Mouse (Mus musculus): ENCODE measurements around the gene Fam53b. TPM values are rescaled to one million over a fixed set of nuclear protein-coding genes. Genes with fewer than 3 reads are reported as not detected.
A peak's percentile ranks its signal among the peaks of the same experiment; 100 is the strongest.

The Fam53b gene
- total RNA-seq, 1 experiment from 2014 or later, result 15.6 TPM

- ATAC-seq (replicated peaks in 1 of 2; ENCODE audit: insufficient read depth in 1 of 2, low FRiP score in 2 of 2, low TSS enrichment in 1 of 2, low read depth in 1 of 2, poor library complexity in 2 of 2, severe bottlenecking in 2 of 2), result no peak
These were observed 36.6 kb downstream of the Fam53b start for GRCm38 (mm10) chr7:132777117-132777516.

GRCm38 (mm10) chr7:132776338-132777111 is 37.2 kb downstream of the Fam53b start:
- ATAC-seq (replicated peaks in 1 of 2; ENCODE audit: insufficient read depth in 1 of 2, low FRiP score in 2 of 2, low TSS enrichment in 1 of 2, low read depth in 1 of 2, poor library complexity in 2 of 2, severe bottlenecking in 2 of 2), result no peak

- ATAC-seq (replicated peaks in 1 of 2; ENCODE audit: insufficient read depth in 1 of 2, low FRiP score in 2 of 2, low TSS enrichment in 1 of 2, low read depth in 1 of 2, poor library complexity in 2 of 2, severe bottlenecking in 2 of 2), result no peak
These were observed 37.8 kb downstream of the Fam53b start for GRCm38 (mm10) chr7:132775922-132776321.

GRCm38 (mm10) chr7:132775333-132775732 is 38.4 kb downstream of the Fam53b start:
- no peak for ATAC-seq (replicated peaks in 1 of 2; ENCODE audit: insufficient read depth in 1 of 2, low FRiP score in 2 of 2, low TSS enrichment in 1 of 2, low read depth in 1 of 2, poor library complexity in 2 of 2, severe bottlenecking in 2 of 2)

- ATAC-seq (replicated peaks in 1 of 2; ENCODE audit: insufficient read depth in 1 of 2, low FRiP score in 2 of 2, low TSS enrichment in 1 of 2, low read depth in 1 of 2, poor library complexity in 2 of 2, severe bottlenecking in 2 of 2), result no peak
These were observed 40.5 kb downstream of the Fam53b start for GRCm38 (mm10) chr7:132773011-132773705.

GRCm38 (mm10) chr7:132772440-132772839 is 41.2 kb downstream of the Fam53b start:
- ATAC-seq (replicated peaks in 1 of 2; ENCODE audit: insufficient read depth in 1 of 2, low FRiP score in 2 of 2, low TSS enrichment in 1 of 2, low read depth in 1 of 2, poor library complexity in 2 of 2, severe bottlenecking in 2 of 2), result peak in 1 of 2 experiments; percentile 27; a peak in 1 of 4 replicates

GRCm38 (mm10) chr7:132768498-132769344 is 45.0 kb downstream of the Fam53b start:
- ATAC-seq (replicated peaks in 1 of 2; ENCODE audit: insufficient read depth in 1 of 2, low FRiP score in 2 of 2, low TSS enrichment in 1 of 2, low read depth in 1 of 2, poor library complexity in 2 of 2, severe bottlenecking in 2 of 2), result no peak

GRCm38 (mm10) chr7:132767999-132768370 is 45.7 kb downstream of the Fam53b start:
- no peak for ATAC-seq (replicated peaks in 1 of 2; ENCODE audit: insufficient read depth in 1 of 2, low FRiP score in 2 of 2, low TSS enrichment in 1 of 2, low read depth in 1 of 2, poor library complexity in 2 of 2, severe bottlenecking in 2 of 2)

GRCm38 (mm10) chr7:132767233-132767998 is 46.3 kb downstream of the Fam53b start:
- no peak for ATAC-seq (replicated peaks in 1 of 2; ENCODE audit: insufficient read depth in 1 of 2, low FRiP score in 2 of 2, low TSS enrichment in 1 of 2, low read depth in 1 of 2, poor library complexity in 2 of 2, severe bottlenecking in 2 of 2)

GRCm38 (mm10) chr7:132766235-132766871 is 47.3 kb downstream of the Fam53b start:
- no peak for ATAC-seq (replicated peaks in 1 of 2; ENCODE audit: insufficient read depth in 1 of 2, low FRiP score in 2 of 2, low TSS enrichment in 1 of 2, low read depth in 1 of 2, poor library complexity in 2 of 2, severe bottlenecking in 2 of 2)

GRCm38 (mm10) chr7:132765629-132766186 is 48.0 kb downstream of the Fam53b start:
- ATAC-seq (replicated peaks in 1 of 2; ENCODE audit: insufficient read depth in 1 of 2, low FRiP score in 2 of 2, low TSS enrichment in 1 of 2, low read depth in 1 of 2, poor library complexity in 2 of 2, severe bottlenecking in 2 of 2), result no peak

GRCm38 (mm10) chr7:132764896-132765491 is 48.7 kb downstream of the Fam53b start:
- no peak for ATAC-seq (replicated peaks in 1 of 2; ENCODE audit: insufficient read depth in 1 of 2, low FRiP score in 2 of 2, low TSS enrichment in 1 of 2, low read depth in 1 of 2, poor library complexity in 2 of 2, severe bottlenecking in 2 of 2)

- no peak for ATAC-seq (replicated peaks in 1 of 2; ENCODE audit: insufficient read depth in 1 of 2, low FRiP score in 2 of 2, low TSS enrichment in 1 of 2, low read depth in 1 of 2, poor library complexity in 2 of 2, severe bottlenecking in 2 of 2)
These were observed 49.4 kb downstream of the Fam53b start for GRCm38 (mm10) chr7:132764314-132764713.

- no peak for ATAC-seq (replicated peaks in 1 of 2; ENCODE audit: insufficient read depth in 1 of 2, low FRiP score in 2 of 2, low TSS enrichment in 1 of 2, low read depth in 1 of 2, poor library complexity in 2 of 2, severe bottlenecking in 2 of 2)
These were observed 49.8 kb downstream of the Fam53b start for GRCm38 (mm10) chr7:132763911-132764310.

GRCm38 (mm10) chr7:132763351-132763750 is 50.3 kb downstream of the Fam53b start:
- ATAC-seq (replicated peaks in 1 of 2; ENCODE audit: insufficient read depth in 1 of 2, low FRiP score in 2 of 2, low TSS enrichment in 1 of 2, low read depth in 1 of 2, poor library complexity in 2 of 2, severe bottlenecking in 2 of 2), result no peak

- ATAC-seq (replicated peaks in 1 of 2; ENCODE audit: insufficient read depth in 1 of 2, low FRiP score in 2 of 2, low TSS enrichment in 1 of 2, low read depth in 1 of 2, poor library complexity in 2 of 2, severe bottlenecking in 2 of 2), result no peak
These were observed 52.3 kb downstream of the Fam53b start for GRCm38 (mm10) chr7:132761409-132761808.

Measured in hematopoietic stem cell, adult 5-6 weeks (primary cell).